Mouse (Mus musculus): ENCODE measurements around the gene Ifne. TPM values are rescaled to one million over a fixed set of nuclear protein-coding genes. Genes with fewer than 3 reads are reported as not detected.

The Ifne gene
- not detected in 2 replicates for total RNA-seq (2014; fragmentation: Nextera tagmentation)
- total RNA-seq (2017): not detected in 2 replicates

- no peak for ATAC-seq (replicated peaks; ENCODE audit: low FRiP score, low TSS enrichment, poor library complexity, severe bottlenecking)
These were observed at the start of gene Ifne for GRCm38 (mm10) chr4:88880101-88880500. Ifne (minus strand) TSS chr4:88880201.

DNA sequence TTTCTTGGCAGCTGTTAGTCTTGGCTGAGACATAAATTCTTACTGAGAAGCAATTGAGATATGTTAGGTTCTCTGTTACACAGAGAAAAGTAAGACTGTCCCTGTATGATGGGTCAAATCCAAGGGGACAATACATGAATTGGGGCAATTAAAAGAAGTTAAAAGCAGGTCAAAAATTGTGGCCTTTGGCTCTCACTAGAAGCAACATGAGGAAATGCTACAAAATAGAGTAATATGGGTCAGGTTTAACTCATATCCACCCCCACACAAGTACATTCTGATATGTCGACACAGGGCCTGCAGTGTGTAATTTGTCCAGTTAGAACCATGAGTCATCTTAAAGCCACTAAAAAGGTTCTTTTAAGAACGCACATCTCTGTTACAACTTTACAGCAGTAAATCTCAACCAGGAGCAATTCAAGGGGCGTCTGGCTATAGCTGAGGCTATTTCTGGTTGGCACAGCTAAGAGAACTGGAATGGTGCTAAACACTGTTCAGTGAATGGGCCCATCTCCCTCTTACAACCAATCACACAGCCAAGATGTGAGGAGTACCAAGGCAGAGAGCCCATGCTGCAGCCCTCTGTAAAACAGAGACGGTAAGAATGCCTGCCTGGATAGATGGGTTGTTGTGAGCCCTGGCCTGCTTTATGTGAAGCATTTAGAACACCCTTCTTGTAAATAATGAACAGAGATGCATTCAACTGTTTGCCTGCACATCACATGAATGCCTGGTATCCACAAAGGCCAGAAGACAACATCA is 48.5 kb upstream of the Ifne start:
- ATAC-seq (replicated peaks; ENCODE audit: low FRiP score, low TSS enrichment, poor library complexity, severe bottlenecking): no peak

DNA sequence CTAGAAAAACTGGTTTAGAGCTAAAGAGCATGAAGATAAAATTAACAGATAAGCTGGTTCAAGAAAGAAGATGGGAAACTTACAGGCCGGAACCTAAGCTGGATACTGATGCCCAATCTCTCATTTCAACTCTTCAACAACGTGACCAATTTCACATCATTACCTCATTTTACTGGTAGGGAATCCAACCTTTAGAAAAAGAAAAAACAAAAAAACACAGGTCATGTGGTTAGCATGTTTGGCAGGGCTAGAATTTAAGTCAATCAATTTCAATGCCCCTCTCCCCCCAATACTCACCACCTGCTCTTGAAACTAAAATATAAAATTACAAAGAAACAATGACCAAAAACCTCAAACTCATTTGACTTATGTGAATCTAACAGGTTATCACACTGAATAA is 47.8 kb upstream of the Ifne start:
- no peak for ATAC-seq (replicated peaks; ENCODE audit: low FRiP score, low TSS enrichment, poor library complexity, severe bottlenecking)

DNA sequence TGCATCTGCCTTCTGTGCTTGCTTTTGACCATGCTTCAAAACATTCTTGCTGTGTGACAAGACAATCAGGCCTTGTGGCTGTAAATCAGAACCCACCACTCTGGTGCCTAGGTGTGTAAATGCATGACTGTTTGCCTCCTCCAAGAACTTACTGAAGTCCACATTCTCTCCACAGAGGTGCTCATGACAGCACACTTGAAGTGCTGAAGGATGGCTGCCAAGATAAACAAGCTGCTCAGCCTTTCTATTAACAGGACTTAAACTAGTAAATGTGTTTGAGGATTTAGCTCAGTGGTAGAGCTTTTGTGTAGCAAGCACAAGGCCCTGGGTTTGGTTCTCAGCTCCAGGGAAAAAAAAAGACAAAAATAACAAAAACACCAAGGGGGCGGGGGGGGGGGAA is 46.6 kb upstream of the Ifne start:
- ATAC-seq (replicated peaks; ENCODE audit: low FRiP score, low TSS enrichment, poor library complexity, severe bottlenecking): no peak

DNA sequence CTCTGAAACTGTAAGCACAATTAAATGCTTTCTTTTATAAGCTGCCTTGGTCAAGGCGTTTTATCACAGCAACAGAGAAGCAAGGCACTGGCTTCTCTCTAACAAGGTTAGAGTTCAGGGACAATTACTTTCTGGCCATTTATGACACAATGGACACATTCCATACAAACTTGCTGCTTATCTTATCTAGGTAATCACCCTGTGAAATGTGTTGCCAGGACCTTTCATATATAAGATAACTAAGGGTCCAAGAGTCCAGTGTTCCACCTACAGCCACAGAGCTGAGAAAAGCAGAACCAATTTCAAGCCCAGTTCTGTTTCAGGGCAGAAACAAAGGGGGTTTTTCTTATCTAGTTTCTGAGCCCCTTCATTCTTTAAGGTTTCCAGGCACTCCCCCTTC is 46.1 kb upstream of the Ifne start:
- ATAC-seq (replicated peaks; ENCODE audit: low FRiP score, low TSS enrichment, poor library complexity, severe bottlenecking): no peak

GRCm38 (mm10) chr4:88925456-88925855 is 45.5 kb upstream of the Ifne start:
- no peak for ATAC-seq (replicated peaks; ENCODE audit: low FRiP score, low TSS enrichment, poor library complexity, severe bottlenecking)

DNA sequence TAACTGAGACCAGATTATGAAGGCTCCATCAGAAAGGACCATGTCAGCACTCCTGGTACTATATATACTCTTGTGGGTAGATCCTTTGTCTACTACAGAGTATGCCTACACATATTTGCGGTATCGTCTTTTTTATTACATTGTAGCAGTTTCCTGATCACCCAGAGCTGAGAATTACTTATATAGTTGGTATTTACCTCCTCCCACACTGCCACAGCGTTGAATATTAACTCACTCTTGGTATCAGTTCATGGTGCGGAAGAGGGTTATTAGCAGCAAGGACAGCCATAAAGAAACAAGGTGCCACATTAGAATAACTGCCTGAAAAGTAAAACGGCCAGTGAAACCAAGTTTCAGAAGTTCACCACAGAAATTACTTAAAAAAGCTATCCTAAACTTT is 41.3 kb upstream of the Ifne start:
- ATAC-seq (replicated peaks; ENCODE audit: low FRiP score, low TSS enrichment, poor library complexity, severe bottlenecking): no peak

GRCm38 (mm10) chr4:88917770-88918460 is 37.9 kb upstream of the Ifne start:
- no peak for ATAC-seq (replicated peaks; ENCODE audit: low FRiP score, low TSS enrichment, poor library complexity, severe bottlenecking)

GRCm38 (mm10) chr4:88916306-88916705 is 36.3 kb upstream of the Ifne start:
- ATAC-seq (replicated peaks; ENCODE audit: low FRiP score, low TSS enrichment, poor library complexity, severe bottlenecking): no peak

GRCm38 (mm10) chr4:88913984-88914383 is 34.0 kb upstream of the Ifne start:
- ATAC-seq (replicated peaks; ENCODE audit: low FRiP score, low TSS enrichment, poor library complexity, severe bottlenecking): peak; percentile 61; the same call in 1 of the 2 replicates

DNA sequence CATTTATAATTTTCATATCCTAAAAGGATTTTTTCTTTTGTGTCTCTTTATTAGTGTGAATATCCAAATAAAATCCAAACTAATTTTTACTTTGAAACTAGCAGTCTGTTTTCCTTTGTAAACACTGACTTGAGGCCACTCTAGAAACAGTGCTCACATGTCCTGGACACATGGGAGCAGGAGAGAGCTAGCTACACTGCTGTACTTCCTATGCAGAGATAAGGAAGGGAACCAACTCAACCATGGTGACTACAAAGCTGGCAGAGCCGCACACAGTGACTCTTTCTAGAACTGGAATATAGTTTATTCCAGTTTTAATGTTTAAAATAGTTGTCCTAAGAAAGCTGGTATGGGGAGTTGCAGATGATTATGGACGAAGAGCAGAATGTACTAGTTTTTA is 32.9 kb upstream of the Ifne start:
- peak; percentile 85 for ATAC-seq (replicated peaks; ENCODE audit: low FRiP score, low TSS enrichment, poor library complexity, severe bottlenecking)

DNA sequence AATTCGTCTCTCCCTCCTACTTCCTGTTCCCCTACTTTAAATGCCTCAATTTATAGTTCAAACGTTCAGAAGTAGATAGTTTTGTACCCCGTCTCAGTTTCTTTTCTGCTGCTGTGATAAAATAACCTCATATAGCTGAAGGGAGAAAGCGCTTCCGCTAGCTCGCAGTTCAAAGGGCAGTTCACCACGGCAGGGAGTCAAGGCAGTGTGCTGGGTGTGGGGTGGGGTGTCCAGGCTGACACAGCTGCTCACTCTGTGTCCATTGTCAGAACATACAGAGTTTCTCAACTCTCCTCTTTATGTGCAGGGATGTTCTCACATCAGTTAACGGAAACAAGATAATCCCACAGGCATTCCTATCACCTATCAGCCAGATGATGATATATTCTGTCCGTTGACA is 32.2 kb upstream of the Ifne start:
- no peak for ATAC-seq (replicated peaks; ENCODE audit: low FRiP score, low TSS enrichment, poor library complexity, severe bottlenecking)

DNA sequence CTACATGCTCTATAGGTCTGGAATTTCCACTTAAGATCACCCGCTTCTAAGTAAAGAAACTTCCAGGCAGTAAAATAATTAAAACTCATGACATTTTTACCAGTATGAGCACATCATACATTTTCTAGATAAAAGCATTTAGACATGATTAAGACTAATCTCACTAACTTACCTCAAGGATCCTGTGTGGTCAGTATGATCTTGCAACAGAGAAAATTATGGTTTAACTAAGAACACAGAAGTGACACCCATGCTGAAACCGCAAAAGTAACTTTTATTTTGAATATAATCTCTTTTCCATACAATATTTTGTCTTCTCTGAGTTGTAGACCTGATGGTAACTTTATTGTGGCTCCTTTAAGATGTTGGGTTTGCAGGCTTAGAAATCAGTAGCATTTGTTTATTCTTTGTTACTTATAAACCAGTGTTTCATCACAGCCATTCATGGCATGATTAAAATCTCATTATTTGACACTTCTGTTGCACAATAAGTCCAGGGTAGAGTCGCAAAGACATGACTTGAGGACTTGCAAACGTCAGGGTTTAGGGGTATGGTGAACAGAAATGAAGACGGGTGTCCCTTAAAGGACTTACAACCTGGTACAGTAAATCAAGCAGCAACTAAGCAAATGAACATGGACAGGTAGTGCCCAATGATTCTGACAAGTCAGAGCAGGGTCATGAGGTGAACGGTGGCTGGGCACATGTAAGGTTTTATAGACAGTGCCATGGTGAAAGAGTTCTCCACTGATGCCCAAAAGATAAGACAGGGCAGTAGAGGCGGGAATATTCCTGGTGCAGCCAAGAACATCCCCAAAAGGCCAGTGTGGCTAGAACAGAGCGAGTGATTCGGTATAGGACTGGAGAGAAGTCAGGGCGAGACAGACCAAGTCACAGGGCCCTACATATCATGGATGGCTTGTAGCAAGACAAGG is 29.9 kb upstream of the Ifne start:
- ATAC-seq (replicated peaks; ENCODE audit: low FRiP score, low TSS enrichment, poor library complexity, severe bottlenecking): no peak

- no peak for ATAC-seq (replicated peaks; ENCODE audit: low FRiP score, low TSS enrichment, poor library complexity, severe bottlenecking)
These were observed 13.3 kb upstream of the Ifne start for GRCm38 (mm10) chr4:88893201-88893754.

- ATAC-seq (replicated peaks; ENCODE audit: low FRiP score, low TSS enrichment, poor library complexity, severe bottlenecking): no peak
These were observed 8.2 kb upstream of the Ifne start for GRCm38 (mm10) chr4:88888236-88888635.

DNA sequence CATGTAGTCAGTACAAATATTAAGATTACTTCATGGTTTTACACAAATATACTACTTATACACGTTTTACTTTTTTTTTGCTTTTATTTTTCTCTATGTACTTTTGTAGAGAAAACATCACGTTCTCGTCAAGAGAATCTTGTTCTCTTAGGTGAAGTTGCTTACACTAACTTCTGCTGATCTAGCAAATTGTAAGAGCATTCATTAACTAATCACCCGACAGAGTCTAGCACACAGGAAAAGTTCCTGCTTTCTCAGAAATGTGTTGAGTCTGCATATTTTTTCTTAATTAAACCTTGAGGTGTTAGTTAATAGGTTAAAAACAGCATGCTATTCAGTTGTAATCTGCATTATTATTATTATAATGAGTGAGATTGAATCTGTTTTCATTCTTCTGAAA is 1.2 kb downstream of the Ifne start:
- ATAC-seq (replicated peaks; ENCODE audit: low FRiP score, low TSS enrichment, poor library complexity, severe bottlenecking): no peak

DNA sequence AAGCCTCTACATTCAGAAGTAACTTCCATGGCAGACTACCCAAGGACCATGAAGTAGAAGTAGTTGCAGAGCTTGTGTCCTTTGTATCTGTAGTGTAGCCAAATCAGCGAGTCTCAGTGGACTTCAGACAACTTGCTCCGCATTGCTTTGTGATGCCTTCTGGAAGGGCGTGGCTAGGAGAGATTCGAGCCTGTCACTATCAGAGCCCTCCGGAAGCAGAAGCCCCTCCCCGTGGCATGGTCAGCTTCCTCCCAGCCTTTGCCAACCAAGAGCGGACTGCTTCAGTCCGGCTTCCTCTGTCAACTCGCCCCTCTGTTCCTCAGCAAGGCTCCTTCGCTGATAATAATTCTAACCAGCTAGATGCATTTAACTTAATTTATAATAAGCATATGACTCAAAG is 1.8 kb downstream of the Ifne start:
- peak; percentile 89 for ATAC-seq (replicated peaks; ENCODE audit: low FRiP score, low TSS enrichment, poor library complexity, severe bottlenecking)

GRCm38 (mm10) chr4:88876520-88876919 is 3.5 kb downstream of the Ifne start:
- ATAC-seq (replicated peaks; ENCODE audit: low FRiP score, low TSS enrichment, poor library complexity, severe bottlenecking): no peak

- peak; percentile 88 for ATAC-seq (replicated peaks; ENCODE audit: low FRiP score, low TSS enrichment, poor library complexity, severe bottlenecking)
These were observed 4.4 kb downstream of the Ifne start for GRCm38 (mm10) chr4:88875435-88876095.

Data from megakaryocyte-erythroid progenitor cell, adult 5-6 weeks (primary cell).